9 mouse cellular contexts compared by ENCODE assay signal in genomic region chr15:82361459-82362018, GRCm38 (mm10). TPM values are rescaled to one million over a fixed set of nuclear protein-coding genes. Genes with fewer than 3 reads are reported as not detected.
DNase-seq lines count a peak whose midpoint lies in the region; ATAC-seq and TF ChIP-seq lines count a peak whose summit lies in the region.
"Had no signal": no experiment of that assay in that cellular context is flagged by ENCODE, and none has a peak within 500 bp of the region (broad histone marks: within the 10 kb centered on the region; RNA-seq: fewer than 3 reads in every experiment).

No protein-coding gene starts in this region.

- TF ChIP-seq POLR2A in MEL (IDR thresholded peaks at IDR 0.05; ENCODE audit: control insufficient read depth in 1 of 2, insufficient read depth in 1 of 2, low read depth in 1 of 2, low read length in 2 of 2, poor library complexity in 1 of 2), result no peak
- 0 out of 2 replicates have a peak, but pooled peaks have one; percentile 19 for TF ChIP-seq POLR2A in liver, adult 2 months (IDR thresholded peaks at IDR 0.05; ENCODE audit: extremely low read depth, insufficient read depth, low read length)

- H3K4me2 ChIP-seq in heart, embryonic 12.5 days, result no peak overlapping the region

- no peaks in the 10 kb centered on the region for H3K27me3 ChIP-seq in heart, embryonic 12.5 days (replicated peaks)
- H3K27me3 ChIP-seq in MEL (ENCODE audit: control insufficient read depth in 1 of 2, insufficient read depth in 2 of 2, low read length in 2 of 2), result no peaks in the 10 kb centered on the region
- H3K27me3 ChIP-seq in liver, adult 2 months (ENCODE audit: control insufficient read depth, insufficient read depth, low read length), result no peaks in the 10 kb centered on the region

- TF ChIP-seq CTCF in MEL (IDR thresholded peaks at IDR 0.05 in 2 of 3, conservative IDR thresholded peaks at IDR 0.05 in 1 of 3; ENCODE audit: control insufficient read depth in 1 of 3, insufficient read depth in 1 of 3, low read depth in 2 of 3, low read length in 3 of 3, poor library complexity in 1 of 3, severe bottlenecking in 1 of 3), result peak in 2 of 3 experiments; percentile 25 to 27; a peak in 3 of 6 replicates
- peak; percentile 71 for TF ChIP-seq CTCF in liver, adult 2 months (IDR thresholded peaks at IDR 0.05; ENCODE audit: low read depth, low read length)

- no peak overlapping the region for H3K4me3 ChIP-seq in heart, embryonic 12.5 days
- H3K4me3 ChIP-seq in MEL (ENCODE audit: control insufficient read depth in 1 of 2, insufficient read depth in 1 of 2, low read depth in 2 of 2, low read length in 2 of 2), result no peak overlapping the region
- H3K4me3 ChIP-seq in liver, adult 2 months (ENCODE audit: insufficient read depth, low read depth, low read length), result no peak overlapping the region

- no peaks in the 10 kb centered on the region for H3K36me3 ChIP-seq in heart, embryonic 12.5 days
- H3K36me3 ChIP-seq in MEL (ENCODE audit: control insufficient read depth in 1 of 2, insufficient read depth in 2 of 2, low read length in 2 of 2), result peaks cover 0 to 3% of the 10 kb centered on the region in 2 experiments; a peak in 2 of 4 replicates
- no peaks in the 10 kb centered on the region for H3K36me3 ChIP-seq in liver, adult 2 months (ENCODE audit: control insufficient read depth, insufficient read depth, low read length)

- no peak for TF ChIP-seq EP300 in MEL (IDR thresholded peaks at IDR 0.05; ENCODE audit: low read depth in 1 of 2, low read length in 2 of 2)

- TF ChIP-seq RAD21 in MEL (IDR thresholded peaks at IDR 0.05; ENCODE audit: low read depth, low read length), result peak; percentile 31

- H3K4me1 ChIP-seq in heart, embryonic 12.5 days (replicated peaks), result peaks cover 16% of the 10 kb centered on the region
- H3K4me1 ChIP-seq in MEL (ENCODE audit: control insufficient read depth in 1 of 2, insufficient read depth in 2 of 2, low read length in 2 of 2), result peaks cover 8 to 13% of the 10 kb centered on the region in 2 experiments
- H3K4me1 ChIP-seq in liver, adult 2 months (ENCODE audit: control insufficient read depth, insufficient read depth, low read length), result peaks cover 17% of the 10 kb centered on the region

- no peaks in the 10 kb centered on the region for H3K79me2 ChIP-seq in MEL (ENCODE audit: control insufficient read depth, insufficient read depth, low read length, poor library complexity)
- no peaks in the 10 kb centered on the region for H3K79me2 ChIP-seq in liver, adult 2 months (ENCODE audit: control insufficient read depth, insufficient read depth, low read length)

- 0 out of 2 replicates have a peak, but pooled peaks have one; percentile 45 for ATAC-seq in heart, embryonic 12.5 days (ENCODE audit: insufficient number of reproducible peaks, low FRiP score)

- no peak overlapping the region for H3K9ac ChIP-seq in heart, embryonic 12.5 days
- H3K9ac ChIP-seq in MEL (ENCODE audit: control insufficient read depth, low read depth, low read length, poor library complexity, severe bottlenecking), result no peak overlapping the region
- H3K9ac ChIP-seq in liver, adult 2 months (ENCODE audit: low read depth, low read length), result peak overlapping the region; percentile 68

- no peaks in the 10 kb centered on the region for H3K9me3 ChIP-seq in heart, embryonic 12.5 days (replicated peaks)
- no peaks in the 10 kb centered on the region for H3K9me3 ChIP-seq in MEL (replicated peaks; ENCODE audit: insufficient read depth, low read length)

- intact Hi-C loops in heart, postnatal 25 days (cut with DNase I), result no loop called here
- intact Hi-C loops in gastrocnemius, postnatal 14 days (cut with DNase I; ENCODE audit: low total_unique reads), result no loop called here
- intact Hi-C loops in left cerebral cortex, postnatal 25 days (cut with DNase I), result no loop called here

- WGBS in heart, embryonic 12.5 days, result 72% methylated on average over 11 of the region's 11 CpGs
- WGBS in liver, adult 2 months, result 8% methylated on average over 11 of the region's 11 CpGs

- DNase-seq in heart, postnatal 25 days (ENCODE audit: low spot score), result no peak
- DNase-seq in MEL (ENCODE audit: low read depth, low spot score), result peak; percentile 43
- DNase-seq in gastrocnemius, postnatal 14 days, result peak; percentile 41
- peak; percentile 93 for DNase-seq in liver, adult 2 months (ENCODE audit: extremely low read depth, low read depth, low spot score)
- DNase-seq in right cerebral cortex, postnatal 14 days, result no peak
- DNase-seq in left cerebral cortex, postnatal 25 days (ENCODE audit: low spot score in 2 of 2), result no peak
- DNase-seq in adipocyte (ENCODE audit: low spot score), result no peak

- peak overlapping the region; percentile 45 for H3K27ac ChIP-seq in heart, embryonic 12.5 days (ENCODE audit: poor library complexity, severe bottlenecking)
- H3K27ac ChIP-seq in MEL (ENCODE audit: control insufficient read depth, low read depth, low read length), result no peak overlapping the region
- H3K27ac ChIP-seq in liver, adult 2 months (replicated peaks; ENCODE audit: insufficient read depth, low read depth, low read length), result peak overlapping the region; percentile 98
- H3K27ac ChIP-seq: macrophage had no signal

TF ChIP-seq in MEL, 35 proteins besides CTCF, POLR2A, EP300 and RAD21:
- TF ChIP-seq NELFE (IDR thresholded peaks at IDR 0.05; ENCODE audit: low read depth, low read length) (no peak), ELF1 (IDR thresholded peaks at IDR 0.05; ENCODE audit: low read depth, low read length) (peak; percentile 21; the same call in 1 of the 2 replicates), RCOR1 (IDR thresholded peaks at IDR 0.05; ENCODE audit: low read depth, low read length) (no peak), ZC3H11A (IDR thresholded peaks at IDR 0.05; ENCODE audit: low read depth, low read length) (peak; percentile 26)

RNA-seq across cellular contexts. Expression of gene Ndufa6, which starts 7.4 kb away (rescaled TPM):
- polyA plus RNA-seq in heart, embryonic 12.5 days (2016; fragmentation: Nextera tagmentation; extraction: Ambion mirVana), result 475 and 496 TPM in 2 replicates
- 100 to 1,000 TPM; 683 to 734 TPM for total RNA-seq in heart, postnatal 25 days (2021)
- 377 and 417 TPM in 2 replicates for total RNA-seq in MEL (2012; rRNA removed)
- 100 to 1,000 TPM in 1 of 2 experiments, not detected in 1; 235 TPM for polyA plus RNA-seq in MEL (2012; ENCODE audit: insufficient read depth in 1 of 2, insufficient read length in 2 of 2, low read depth in 1 of 2, low replicate concordance in 2 of 2, missing spikeins in 1 of 2)
- 100 to 1,000 TPM; 417 to 454 TPM for total RNA-seq in gastrocnemius, postnatal 14 days (2021)
- 931 and 1,175 TPM in 2 replicates for total RNA-seq in liver, adult 2 months (2014; rRNA removed)
- polyA plus RNA-seq in liver, adult 2 months (2012; rRNA removed), result 441 and 456 TPM in 2 replicates
- 100 to 1,000 TPM; 191 to 196 TPM for total RNA-seq in left cerebral cortex, postnatal 25 days (2021)

RNA-seq across cellular contexts. Expression of gene Cyp2d22, which starts 18.5 kb away (rescaled TPM):
- 7.3 and 8.0 TPM in 2 replicates for polyA plus RNA-seq in heart, embryonic 12.5 days (2016; fragmentation: Nextera tagmentation; extraction: Ambion mirVana)
- 10 to 100 TPM; 21.5 to 25.4 TPM for total RNA-seq in heart, postnatal 25 days (2021)
- total RNA-seq in MEL (2012; rRNA removed), result not detected in 2 replicates
- polyA plus RNA-seq in MEL (2012; ENCODE audit: insufficient read depth in 1 of 2, insufficient read length in 2 of 2, low read depth in 1 of 2, low replicate concordance in 2 of 2, missing spikeins in 1 of 2), result under 1 TPM in 1 of 2 experiments, not detected in 1; 0.10 TPM
- total RNA-seq in gastrocnemius, postnatal 14 days (2021), result 10 to 100 TPM; 11.4 to 12.9 TPM
- 83.3 and 105 TPM in 2 replicates for total RNA-seq in liver, adult 2 months (2014; rRNA removed)
- polyA plus RNA-seq in liver, adult 2 months (2012; rRNA removed), result 316 and 337 TPM in 2 replicates
- total RNA-seq in left cerebral cortex, postnatal 25 days (2021), result 10 to 100 TPM; 34.4 TPM
- polyA plus RNA-seq: macrophage had no signal

RNA-seq across cellular contexts. Expression of gene Smdt1, which starts 22.8 kb away (rescaled TPM):
- polyA plus RNA-seq in heart, embryonic 12.5 days (2016; fragmentation: Nextera tagmentation; extraction: Ambion mirVana), result 299 and 309 TPM in 2 replicates
- 100 to 1,000 TPM; 203 to 204 TPM for total RNA-seq in heart, postnatal 25 days (2021)
- total RNA-seq in MEL (2012; rRNA removed), result 111 and 132 TPM in 2 replicates
- polyA plus RNA-seq in MEL (2012; ENCODE audit: insufficient read depth in 1 of 2, insufficient read length in 2 of 2, low read depth in 1 of 2, low replicate concordance in 2 of 2, missing spikeins in 1 of 2), result 100 to 1,000 TPM in 1 of 2 experiments, not detected in 1; 159 TPM
- 100 to 1,000 TPM; 141 to 147 TPM for total RNA-seq in gastrocnemius, postnatal 14 days (2021)
- 137 and 141 TPM in 2 replicates for total RNA-seq in liver, adult 2 months (2014; rRNA removed)
- 165 and 186 TPM in 2 replicates for polyA plus RNA-seq in liver, adult 2 months (2012; rRNA removed)
- total RNA-seq in left cerebral cortex, postnatal 25 days (2021), result 100 to 1,000 TPM; 136 to 138 TPM

RNA-seq across cellular contexts. Expression of gene Pheta2, which starts 22.8 kb away (rescaled TPM):
- polyA plus RNA-seq in heart, embryonic 12.5 days (2016; fragmentation: Nextera tagmentation; extraction: Ambion mirVana), result 9.8 and 9.9 TPM in 2 replicates
- 1 to 10 TPM in 1 of 2 experiments, under 1 TPM in 1; 0.70 to 1.4 TPM for total RNA-seq in heart, postnatal 25 days (2021)
- 25.1 and 34.9 TPM in 2 replicates for total RNA-seq in MEL (2012; rRNA removed)
- 10 to 100 TPM in 1 of 2 experiments, not detected in 1; 39.3 TPM for polyA plus RNA-seq in MEL (2012; ENCODE audit: insufficient read depth in 1 of 2, insufficient read length in 2 of 2, low read depth in 1 of 2, low replicate concordance in 2 of 2, missing spikeins in 1 of 2)
- 1 to 10 TPM; 2.0 to 2.8 TPM for total RNA-seq in gastrocnemius, postnatal 14 days (2021)
- 0.09 and 0.54 TPM in 2 replicates for total RNA-seq in liver, adult 2 months (2014; rRNA removed)
- polyA plus RNA-seq in liver, adult 2 months (2012; rRNA removed), result 0.10 and 0.19 TPM in 2 replicates
- total RNA-seq in left cerebral cortex, postnatal 25 days (2021), result under 1 TPM; 0.46 to 0.53 TPM

RNA-seq across cellular contexts. Expression of gene Naga, which starts 22.8 kb away (rescaled TPM):
- polyA plus RNA-seq in heart, embryonic 12.5 days (2016; fragmentation: Nextera tagmentation; extraction: Ambion mirVana), result 40.5 and 44.6 TPM in 2 replicates
- 10 to 100 TPM; 32.0 to 33.3 TPM for total RNA-seq in heart, postnatal 25 days (2021)
- total RNA-seq in MEL (2012; rRNA removed), result 23.9 and 26.4 TPM in 2 replicates
- 10 to 100 TPM in 1 of 2 experiments, not detected in 1; 59.5 TPM for polyA plus RNA-seq in MEL (2012; ENCODE audit: insufficient read depth in 1 of 2, insufficient read length in 2 of 2, low read depth in 1 of 2, low replicate concordance in 2 of 2, missing spikeins in 1 of 2)
- total RNA-seq in gastrocnemius, postnatal 14 days (2021), result 10 to 100 TPM; 19.3 to 20.4 TPM
- 29.6 and 30.1 TPM in 2 replicates for total RNA-seq in liver, adult 2 months (2014; rRNA removed)
- 61.9 and 67.0 TPM in 2 replicates for polyA plus RNA-seq in liver, adult 2 months (2012; rRNA removed)
- 10 to 100 TPM; 30.4 to 38.0 TPM for total RNA-seq in left cerebral cortex, postnatal 25 days (2021)

Comparison
In these comparisons a context has a peak if more than half of its experiments do, and no peak if none do; other contexts are left out.
1. DNase-seq: peak in MEL (single experiment), gastrocnemius, postnatal 14 days (single experiment) and liver, adult 2 months (single experiment); none in heart, postnatal 25 days (single experiment), right cerebral cortex, postnatal 14 days (single experiment), left cerebral cortex, postnatal 25 days (0 of 2) and adipocyte (single experiment).
2. RNA of gene Cyp2d22, which starts 18.5 kb away (total RNA-seq): 83.3 to 105 TPM in liver, adult 2 months, 34.4 TPM in left cerebral cortex, postnatal 25 days, 21.5 to 25.4 TPM in heart, postnatal 25 days and 11.4 to 12.9 TPM in gastrocnemius, postnatal 14 days; not detected in MEL; every median in the first group is over 10 times any median in the second.